Comparison of ENCODE assay signal across 21 mouse cellular contexts in the genomic region with DNA sequence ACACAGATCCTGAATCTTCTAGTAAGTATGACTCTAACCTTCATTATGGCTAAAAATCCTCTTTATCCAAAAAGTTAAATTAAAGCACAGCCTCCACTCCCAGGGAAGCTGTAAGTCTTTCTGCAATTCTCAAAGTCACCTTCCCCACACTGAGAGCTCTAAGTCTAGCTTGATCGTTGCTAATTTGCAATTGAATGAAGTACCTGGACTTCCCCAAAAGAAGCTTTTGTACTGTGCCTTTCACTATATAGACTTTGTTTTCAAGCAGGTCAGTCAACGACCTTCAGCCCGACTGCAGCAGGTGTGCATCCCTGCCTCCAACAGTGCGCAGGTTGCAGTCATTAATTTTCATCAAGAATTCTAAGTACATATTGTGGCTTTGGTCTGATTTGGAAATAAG.
A peak's percentile ranks its signal among the peaks of the same experiment; 100 is the strongest.
DNase-seq lines count a peak whose midpoint lies in the region; ATAC-seq and TF ChIP-seq lines count a peak whose summit lies in the region.
"Had no signal": no experiment of that assay in that cellular context is flagged by ENCODE, and none has a peak within 500 bp of the region (broad histone marks: within the 10 kb centered on the region; RNA-seq: fewer than 3 reads in every experiment).

No protein-coding gene starts in this region.

- TF ChIP-seq POLR2A in ES-Bruce4 (IDR thresholded peaks at IDR 0.05; ENCODE audit: insufficient read depth, low read length), result no peak

- H3K9ac ChIP-seq in ES-Bruce4 (ENCODE audit: low read depth, poor library complexity, severe bottlenecking) (no peak overlapping the region), ES-E14 (ENCODE audit: insufficient read depth, low read depth, low read length, poor library complexity, severe bottlenecking) (no peak overlapping the region)
- H3K9ac ChIP-seq in forebrain, embryonic 11.5 days (ENCODE audit: low read length), result no peak overlapping the region
- H3K9ac ChIP-seq: embryonic facial prominence, embryonic 12.5 days; forebrain, embryonic 12.5 days had no signal

- in situ Hi-C loops in ES-E14 (cut with MboI; ENCODE audit: low sequenced_read_pairs in 2 of 2, unreplicated experiment in 2 of 2), result no loop called here

- H3K9me3 ChIP-seq in ES-Bruce4 (replicated peaks; ENCODE audit: control insufficient read depth, insufficient read depth, low read length, poor library complexity, severe bottlenecking) (peaks cover 46% of the 10 kb centered on the region), ES-E14 (ENCODE audit: control insufficient read depth, insufficient read depth, low read depth, low read length) (peaks cover 8% of the 10 kb centered on the region)
- no peaks in the 10 kb centered on the region for H3K9me3 ChIP-seq in forebrain, embryonic 11.5 days (ENCODE audit: control insufficient read depth, low read length)
- H3K9me3 ChIP-seq: embryonic facial prominence, embryonic 12.5 days had no signal

- H3K27ac ChIP-seq in ES-Bruce4 (ENCODE audit: insufficient read depth, low read length) (peak overlapping the region; percentile 59; the same call in 1 of the 2 replicates), ES-E14 (ENCODE audit: insufficient read depth, low read depth, low read length, poor library complexity, severe bottlenecking) (peak overlapping the region; percentile 71)
- H3K27ac ChIP-seq in forebrain, embryonic 11.5 days (ENCODE audit: low read depth, low read length), result no peak overlapping the region
- H3K27ac ChIP-seq: embryonic facial prominence, embryonic 10.5 days; embryonic facial prominence, embryonic 12.5 days; forebrain, embryonic 12.5 days had no signal

- H3K4me1 ChIP-seq in ES-Bruce4 (ENCODE audit: control insufficient read depth, insufficient read depth, low read length) (no peaks in the 10 kb centered on the region), ES-E14 (ENCODE audit: control insufficient read depth in 2 of 2, insufficient read depth in 2 of 2, low read length in 2 of 2, poor library complexity in 1 of 2) (no peaks in the 10 kb centered on the region)
- no peaks in the 10 kb centered on the region for H3K4me1 ChIP-seq in forebrain, embryonic 11.5 days (replicated peaks; ENCODE audit: control insufficient read depth, insufficient read depth, low read length)
- H3K4me1 ChIP-seq: embryonic facial prominence, embryonic 10.5 days; embryonic facial prominence, embryonic 12.5 days; forebrain, embryonic 12.5 days had no signal

- DNase-seq in ES-E14 (ENCODE audit: low read depth, low spot score) (no peak), ZHBTc4 (ENCODE audit: low read depth, low spot score) (peak; percentile 68)
- no peak for DNase-seq in forebrain, embryonic 11.5 days (ENCODE audit: low spot score)
- DNase-seq in cerebellum, postnatal 14 days, result no peak
- DNase-seq: adrenal gland, adult 2 months; adrenal gland, postnatal 10 days; adrenal gland, postnatal 25 days; B cell, adult 2 months; cerebellum, adult 11 months; cerebellum, adult 18-20 months; cerebellum, adult 8-10 months; cerebellum, adult 9-11 months; cerebellum, postnatal 25 days had no signal

- H3K27me3 ChIP-seq in ES-Bruce4 (ENCODE audit: control insufficient read depth, insufficient read depth, low read length, poor library complexity, severe bottlenecking), result no peaks in the 10 kb centered on the region
- no peaks in the 10 kb centered on the region for H3K27me3 ChIP-seq in forebrain, embryonic 11.5 days (ENCODE audit: control insufficient read depth, insufficient read depth, low read length)
- H3K27me3 ChIP-seq: CH12.LX; embryonic facial prominence, embryonic 12.5 days; forebrain, embryonic 12.5 days had no signal

- WGBS in forebrain, embryonic 11.5 days, result 86% methylated on average over 4 of the region's 4 CpGs

- H3K4me3 ChIP-seq in ES-Bruce4 (ENCODE audit: low read depth, low read length) (no peak overlapping the region), ES-E14 (ENCODE audit: insufficient read depth in 1 of 2, low read depth in 1 of 2, low read length in 2 of 2, poor library complexity in 1 of 2, severe bottlenecking in 1 of 2) (no peak overlapping the region)
- no peak overlapping the region for H3K4me3 ChIP-seq in forebrain, embryonic 11.5 days (ENCODE audit: low read depth, low read length)
- H3K4me3 ChIP-seq: embryonic facial prominence, embryonic 10.5 days; embryonic facial prominence, embryonic 12.5 days; forebrain, embryonic 12.5 days had no signal

- no peak for TF ChIP-seq CTCF in ES-Bruce4 (IDR thresholded peaks at IDR 0.05; ENCODE audit: low read depth, low read length)

- TF ChIP-seq EP300 in ES-Bruce4 (IDR thresholded peaks at IDR 0.05; ENCODE audit: insufficient read depth, low read depth, low read length), result no peak

- H3K36me3 ChIP-seq in ES-Bruce4 (ENCODE audit: control insufficient read depth, insufficient read depth, low read length, poor library complexity, severe bottlenecking), result no peaks in the 10 kb centered on the region
- no peaks in the 10 kb centered on the region; the same call in 1 of the 2 replicates for H3K36me3 ChIP-seq in ES-E14 (ENCODE audit: control insufficient read depth, insufficient read depth, low read length, poor library complexity, severe bottlenecking)
- no peaks in the 10 kb centered on the region for H3K36me3 ChIP-seq in forebrain, embryonic 11.5 days (ENCODE audit: control insufficient read depth, insufficient read depth, low read length)
- H3K36me3 ChIP-seq: embryonic facial prominence, embryonic 10.5 days; embryonic facial prominence, embryonic 12.5 days; forebrain, embryonic 12.5 days had no signal

- ATAC-seq in forebrain, embryonic 11.5 days (replicated peaks; ENCODE audit: low FRiP score), result no peak
- ATAC-seq: CD4-positive, CD25-positive, alpha-beta regulatory T cell, adult 4 months; forebrain, embryonic 14.5 days; forebrain, embryonic 16.5 days had no signal

- H3K4me2 ChIP-seq in forebrain, embryonic 11.5 days (ENCODE audit: low read depth, low read length, severe bottlenecking), result no peak overlapping the region
- H3K4me2 ChIP-seq: embryonic facial prominence, embryonic 12.5 days; forebrain, embryonic 12.5 days had no signal

TF ChIP-seq in ES-E14, 5 proteins besides CTCF, POLR2A, EP300 and RAD21:
- TF ChIP-seq ZC3H11A (IDR thresholded peaks at IDR 0.05; ENCODE audit: borderline replicate concordance, low read depth, low read length) (no peak), ZNF384 (IDR thresholded peaks at IDR 0.05; ENCODE audit: low read depth, low read length) (no peak), CHD2 (IDR thresholded peaks at IDR 0.05; ENCODE audit: low read depth, low read length) (no peak), HCFC1 (IDR thresholded peaks at IDR 0.05; ENCODE audit: borderline replicate concordance, insufficient read depth, low read length) (no peak), MAFK (IDR thresholded peaks at IDR 0.05; ENCODE audit: insufficient read depth, low read depth, low read length) (no peak)
